Mouse (Mus musculus): ENCODE results near the gene Uhrf2.

Gene Uhrf2

DNA sequence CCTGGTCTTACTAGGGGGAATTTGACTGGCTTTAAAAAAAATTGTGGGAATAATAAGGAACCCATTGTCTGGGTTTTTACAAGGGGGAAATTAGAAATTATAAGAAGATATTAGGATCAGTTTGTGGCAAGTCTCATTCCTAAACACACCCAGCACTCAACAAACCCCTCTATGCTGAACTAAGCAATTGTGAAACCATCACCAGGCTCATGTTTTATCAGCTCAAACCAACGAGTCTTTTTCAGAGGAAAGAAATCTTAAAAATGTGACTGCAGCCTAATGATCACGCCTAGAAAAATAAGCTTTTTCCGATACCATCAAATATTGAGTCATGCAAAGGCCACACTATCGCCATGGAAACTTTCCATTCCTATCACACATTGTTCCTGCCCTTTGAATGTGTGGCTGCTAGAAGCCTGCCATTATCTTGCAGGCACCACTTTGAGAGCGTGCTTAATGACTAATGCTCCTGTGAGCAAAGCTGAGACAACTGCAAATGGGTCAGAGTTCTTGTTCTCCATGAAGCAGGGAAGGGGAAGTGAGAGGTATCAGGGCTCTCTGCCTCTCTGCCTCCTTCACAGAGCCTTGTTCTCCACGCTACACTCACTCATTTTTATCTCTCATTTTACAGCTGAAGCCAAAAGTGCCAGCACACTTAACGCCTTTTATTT lies 94.8 kb downstream of the Uhrf2 start:
- DNase-seq (ENCODE audit: low spot score) = no peak

GRCm38 (mm10) chr19:30125670-30126059 lies 95.4 kb downstream of the Uhrf2 start:
- no peak for DNase-seq (ENCODE audit: low spot score)

- DNase-seq (ENCODE audit: low spot score) = no peak
Observed at GRCm38 (mm10) chr19:30128177-30128576, 97.9 kb downstream of the Uhrf2 start.

DNA sequence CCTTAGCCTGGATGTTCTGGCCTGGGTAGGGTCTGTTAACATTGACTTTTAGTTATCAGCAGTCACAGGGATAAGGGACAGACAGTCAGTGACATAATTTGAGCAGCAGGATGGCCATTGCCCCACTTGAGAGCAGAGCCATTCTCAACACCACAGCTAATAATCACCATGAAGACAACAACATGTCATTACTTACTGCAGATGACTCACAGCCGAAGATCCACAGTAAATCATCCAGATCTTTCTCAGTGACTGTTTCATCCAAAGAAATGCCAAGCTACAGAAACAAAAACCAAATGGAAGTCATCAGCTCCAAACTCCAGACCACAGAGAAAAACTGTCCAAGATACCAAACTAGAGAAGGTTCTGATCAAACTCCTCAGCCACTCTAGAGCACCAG lies 106.0 kb downstream of the Uhrf2 start:
- no peak for DNase-seq (ENCODE audit: low spot score)

Data from T-cell, adult 2 months (primary cell).